10 mouse cellular contexts compared by ENCODE assay signal in genomic region chr3:105868135-105868534, GRCm38 (mm10). TPM values are rescaled to one million over a fixed set of nuclear protein-coding genes. Genes with fewer than 3 reads are reported as not detected.
DNase-seq lines count a peak whose midpoint lies in the region; ATAC-seq and TF ChIP-seq lines count a peak whose summit lies in the region.
"Had no signal": no experiment of that assay in that cellular context is flagged by ENCODE, and none has a peak within 500 bp of the region (broad histone marks: within the 10 kb centered on the region; RNA-seq: fewer than 3 reads in every experiment).

No protein-coding gene starts in this region.

- H3K4me3 ChIP-seq in gastrocnemius, adult 2 months: no peak overlapping the region
- H3K4me3 ChIP-seq in stomach, postnatal 0 days (ENCODE audit: low read depth, low read length): no peak overlapping the region
- H3K4me3 ChIP-seq: midbrain, embryonic 13.5 days had no signal

- H3K4me2 ChIP-seq in stomach, postnatal 0 days (replicated peaks; ENCODE audit: low read depth): no peak overlapping the region
- H3K4me2 ChIP-seq: midbrain, embryonic 13.5 days had no signal

- H3K9ac ChIP-seq in stomach, postnatal 0 days (ENCODE audit: low read length): no peak overlapping the region
- H3K9ac ChIP-seq: midbrain, embryonic 13.5 days had no signal

- peak; percentile 26; the same call in 1 of the 2 replicates for ATAC-seq in stomach, postnatal 0 days (ENCODE audit: low FRiP score, low TSS enrichment)
- ATAC-seq: midbrain, embryonic 13.5 days had no signal

- intact Hi-C loops in gastrocnemius, adult 2 months (cut with DNase I): no loop called here
- intact Hi-C loops in gastrocnemius, postnatal 14 days (cut with DNase I; ENCODE audit: low total_unique reads): no loop called here

- TF ChIP-seq EP300 in stomach, postnatal 0 days (optimal IDR thresholded peaks at IDR 0.05): no peak

- DNase-seq in gastrocnemius, adult 2 months: no peak
- DNase-seq in gastrocnemius, postnatal 14 days: no peak
- peak; percentile 27 for DNase-seq in retina, postnatal 1 day
- DNase-seq in retina, embryonic 14.5 days (ENCODE audit: low spot score): no peak
- DNase-seq in kidney, postnatal 25 days: peak; percentile 84 to 85
- peak; percentile 29 for DNase-seq in stomach, postnatal 0 days (ENCODE audit: low spot score)
- no peak for DNase-seq in ovary, postnatal 36 days (ENCODE audit: low spot score)
- no peak for DNase-seq in left cerebral cortex, adult 11 months (ENCODE audit: low spot score)

- WGBS in stomach, postnatal 0 days: 27% methylated on average over 2 of the region's 2 CpGs

- H3K9me3 ChIP-seq in stomach, postnatal 0 days (ENCODE audit: control insufficient read depth, low read length): no peaks in the 10 kb centered on the region
- H3K9me3 ChIP-seq: midbrain, embryonic 13.5 days had no signal

- H3K27ac ChIP-seq in gastrocnemius, adult 2 months: peak overlapping the region; percentile 56; the same call in 1 of the 2 replicates
- H3K27ac ChIP-seq in stomach, postnatal 0 days (replicated peaks): peak overlapping the region; percentile 30; the same call in 1 of the 2 replicates
- H3K27ac ChIP-seq: midbrain, embryonic 13.5 days had no signal

- no peaks in the 10 kb centered on the region for H3K36me3 ChIP-seq in stomach, postnatal 0 days (ENCODE audit: control insufficient read depth, insufficient read depth, low read length)
- H3K36me3 ChIP-seq: midbrain, embryonic 13.5 days had no signal

- H3K27me3 ChIP-seq in stomach, postnatal 0 days (ENCODE audit: control insufficient read depth, insufficient read depth, low read length): no peaks in the 10 kb centered on the region
- H3K27me3 ChIP-seq: midbrain, embryonic 13.5 days had no signal

- TF ChIP-seq CTCF in gastrocnemius, adult 2 months (IDR thresholded peaks at IDR 0.05): no peak
- no peak for TF ChIP-seq CTCF in stomach, postnatal 0 days (IDR thresholded peaks at IDR 0.05; ENCODE audit: low read depth)

- no peaks in the 10 kb centered on the region for H3K4me1 ChIP-seq in stomach, postnatal 0 days (replicated peaks; ENCODE audit: control insufficient read depth, insufficient read depth)

RNA-seq across cellular contexts. Expression of gene Adora3, which starts 2.5 kb away (rescaled TPM):
- not detected for total RNA-seq in gastrocnemius, adult 2 months (2021)
- total RNA-seq in gastrocnemius, postnatal 14 days (2021): not detected
- polyA plus RNA-seq in stomach, postnatal 0 days (2015; fragmentation: Nextera tagmentation; extraction: Ambion mirVana): 0.34 and 0.47 TPM in 2 replicates
- polyA plus RNA-seq: C2C12 had no signal

RNA-seq across cellular contexts. Expression of gene Tmigd3, which starts 2.6 kb away (rescaled TPM):
- not detected for total RNA-seq in gastrocnemius, adult 2 months (2021)
- not detected for total RNA-seq in gastrocnemius, postnatal 14 days (2021)
- polyA plus RNA-seq in stomach, postnatal 0 days (2015; fragmentation: Nextera tagmentation; extraction: Ambion mirVana): 0.17 and 0.36 TPM in 2 replicates
- polyA plus RNA-seq: C2C12; midbrain, embryonic 13.5 days had no signal

Comparison
In these comparisons a context has a peak if more than half of its experiments do, and no peak if none do; other contexts are left out.
1. DNase-seq: peak in retina, postnatal 1 day (single experiment), kidney, postnatal 25 days (2 of 2) and stomach, postnatal 0 days (single experiment); none in gastrocnemius, adult 2 months (single experiment), gastrocnemius, postnatal 14 days (single experiment), retina, embryonic 14.5 days (single experiment), ovary, postnatal 36 days (single experiment) and left cerebral cortex, adult 11 months (single experiment).